Mouse (Mus musculus): ENCODE results near the gene Rbm4.

GRCm38 (mm10) chr19:4836096-4836495 is 42.4 kb upstream of the Rbm4 start:
- TF ChIP-seq USF1 (IDR thresholded peaks at IDR 0.05; ENCODE audit: low read depth) (no peak), MYOD1 (IDR thresholded peaks at IDR 0.05; ENCODE audit: control insufficient read depth, insufficient read length, low read depth) (no peak), MAX (IDR thresholded peaks at IDR 0.05) (no peak), CTCF (IDR thresholded peaks at IDR 0.05; ENCODE audit: control insufficient read depth, insufficient read depth, insufficient read length) (no peak), MYOG (IDR thresholded peaks at IDR 0.05; ENCODE audit: control insufficient read depth, extremely low read depth, insufficient read length) (no peak), FOSL1 (IDR thresholded peaks at IDR 0.05; ENCODE audit: insufficient read depth, low read length, poor library complexity, severe bottlenecking) (no peak)

Data from C2C12 (cell line).